Mouse (Mus musculus): ENCODE results near the gene Ptx4. TPM values are rescaled to one million over a fixed set of nuclear protein-coding genes. Genes with fewer than 3 reads are reported as not detected.
"Not testable (repeated sequence)": the region's sequence is repeated elsewhere in the genome, so short reads cannot be mapped to it uniquely, and the experiment has no call there.

The Ptx4 gene
- total RNA-seq, 1 experiment from 2014 or later, result not detected

DNA sequence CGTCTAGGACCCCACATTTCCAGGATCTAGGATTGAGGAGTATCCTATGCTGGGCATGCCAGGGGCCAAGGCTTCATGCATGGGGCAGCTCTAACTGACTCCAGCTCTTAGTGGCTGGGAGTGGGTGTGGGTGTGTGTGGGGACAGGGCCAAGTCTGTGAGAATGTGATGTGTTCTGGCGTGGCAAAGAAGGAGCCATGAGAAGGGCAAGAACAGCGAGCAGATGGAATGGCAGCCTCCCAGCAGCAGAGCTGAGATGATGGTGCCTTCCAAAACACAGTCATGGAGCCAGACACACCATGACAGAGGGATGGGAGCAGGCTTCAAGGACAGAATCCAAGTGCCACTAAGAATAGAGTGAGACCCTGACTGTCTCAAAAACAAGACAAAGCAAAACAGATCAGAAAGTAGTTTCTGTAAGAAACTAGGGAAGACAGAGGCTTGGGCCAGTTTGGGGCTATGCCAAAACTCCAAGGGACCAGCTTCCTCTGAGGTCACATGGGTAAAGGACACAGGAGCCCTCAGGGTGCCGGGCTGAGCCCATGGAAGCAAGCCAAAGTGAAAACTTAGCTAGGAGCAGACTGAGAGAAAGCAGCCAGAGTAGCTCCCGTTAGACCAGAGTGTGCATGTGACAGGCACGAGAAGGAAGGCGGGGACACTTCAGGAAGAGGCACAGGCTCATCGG, 8.7 kb upstream of the Ptx4 start:
- no peak for ATAC-seq (replicated peaks; ENCODE audit: insufficient number of reproducible peaks, low FRiP score, low TSS enrichment, poor library complexity, severe bottlenecking)

DNA sequence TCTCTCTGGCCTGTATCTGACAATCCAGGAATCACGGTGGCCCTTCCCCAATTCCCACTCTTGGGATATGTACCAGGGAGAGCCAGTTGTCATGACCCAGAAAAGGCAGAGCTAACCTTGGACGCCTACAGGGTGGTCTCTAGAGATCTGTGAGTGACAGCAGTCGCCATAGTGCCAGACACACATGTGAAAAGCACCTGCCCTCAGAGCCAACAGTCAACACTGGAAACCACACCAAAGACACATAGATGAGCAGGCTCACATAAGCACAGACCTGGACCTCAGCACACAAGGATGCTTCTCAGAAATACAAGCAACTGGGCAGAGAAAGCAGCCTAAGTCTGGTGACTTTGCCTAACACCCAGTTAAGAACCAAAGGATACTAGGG, 8.1 kb upstream of the Ptx4 start:
- ATAC-seq (replicated peaks; ENCODE audit: insufficient number of reproducible peaks, low FRiP score, low TSS enrichment, poor library complexity, severe bottlenecking), result no peak

DNA sequence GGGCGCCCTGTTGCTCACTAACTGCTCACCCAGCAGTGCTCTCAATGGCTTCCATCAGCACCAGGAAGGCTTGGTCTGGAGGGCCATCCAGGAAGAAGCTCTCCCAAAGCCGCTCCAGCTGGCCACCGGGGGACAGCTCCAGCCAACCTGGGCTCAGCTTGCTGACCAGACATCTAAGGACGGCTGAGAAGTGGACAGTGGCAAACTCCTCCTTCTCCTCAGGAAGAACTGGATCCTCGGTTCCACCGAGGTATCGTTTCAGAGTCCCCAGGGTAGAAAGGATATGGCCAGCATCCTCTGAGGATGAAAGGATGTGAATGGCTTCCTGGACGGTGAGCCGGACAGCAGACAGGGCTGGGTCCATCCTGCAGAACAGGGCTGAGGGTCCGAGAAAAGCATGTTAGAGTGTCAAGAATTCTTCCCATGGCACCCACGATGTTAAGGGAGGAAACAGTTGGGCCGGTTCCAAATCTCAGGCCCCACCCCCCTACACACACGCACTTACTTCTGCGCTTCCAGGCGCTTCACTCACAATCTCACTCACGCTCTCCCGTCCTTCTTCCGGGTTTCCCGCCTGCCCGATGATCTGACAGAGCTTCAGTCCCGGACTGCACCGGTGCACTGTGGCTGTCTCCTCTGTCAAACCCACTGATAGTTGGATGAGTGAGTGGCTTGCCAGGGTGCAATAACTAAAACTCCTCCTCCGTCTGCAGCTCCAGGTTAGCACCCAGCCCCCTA, 5.5 kb upstream of the Ptx4 start:
- peak; percentile 4; the same call in 1 of the 2 replicates for ATAC-seq (replicated peaks; ENCODE audit: insufficient number of reproducible peaks, low FRiP score, low TSS enrichment, poor library complexity, severe bottlenecking)

DNA sequence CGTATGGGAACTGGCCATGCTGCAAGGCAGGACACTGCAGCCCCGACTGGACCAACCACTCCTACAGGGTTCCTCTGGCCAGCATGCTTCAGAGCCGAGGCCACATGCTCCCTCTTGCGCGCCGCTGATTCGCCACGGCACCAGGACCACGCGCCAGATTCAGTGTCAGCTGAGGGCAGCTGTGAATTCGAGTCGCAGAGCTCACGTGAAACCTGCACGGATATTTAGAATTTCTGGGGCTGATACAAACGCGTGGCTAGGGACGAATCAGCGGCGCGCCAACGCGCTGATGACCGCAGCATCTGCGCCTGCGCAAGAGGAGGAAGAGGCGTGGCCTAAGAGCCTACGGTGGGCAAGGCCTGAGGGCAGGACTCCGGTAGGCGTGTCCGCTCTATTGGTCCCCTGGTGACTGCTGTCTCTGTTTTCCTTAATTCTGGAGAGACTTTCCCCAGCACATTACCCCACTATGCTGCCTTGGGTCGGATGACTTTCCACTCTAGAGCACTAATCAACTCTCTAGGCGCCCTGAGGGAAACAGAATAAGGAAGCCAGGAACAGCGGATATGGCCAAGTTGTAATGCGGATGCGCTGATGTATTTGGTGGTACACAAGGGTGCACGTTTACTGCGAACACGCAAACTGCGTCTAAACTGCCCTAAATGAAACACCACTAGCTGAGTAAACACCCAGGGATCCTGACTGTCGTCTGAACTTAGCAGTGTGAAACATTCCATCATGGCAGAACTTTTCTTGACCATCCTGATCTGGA, 4.7 kb upstream of the Ptx4 start, which contains the start of gene Telo2:
Telo2 (minus strand) TSS at position 304 of the 769 bp plus-strand sequence.
- peak; percentile 91 for ATAC-seq (replicated peaks; ENCODE audit: insufficient number of reproducible peaks, low FRiP score, low TSS enrichment, poor library complexity, severe bottlenecking)

DNA sequence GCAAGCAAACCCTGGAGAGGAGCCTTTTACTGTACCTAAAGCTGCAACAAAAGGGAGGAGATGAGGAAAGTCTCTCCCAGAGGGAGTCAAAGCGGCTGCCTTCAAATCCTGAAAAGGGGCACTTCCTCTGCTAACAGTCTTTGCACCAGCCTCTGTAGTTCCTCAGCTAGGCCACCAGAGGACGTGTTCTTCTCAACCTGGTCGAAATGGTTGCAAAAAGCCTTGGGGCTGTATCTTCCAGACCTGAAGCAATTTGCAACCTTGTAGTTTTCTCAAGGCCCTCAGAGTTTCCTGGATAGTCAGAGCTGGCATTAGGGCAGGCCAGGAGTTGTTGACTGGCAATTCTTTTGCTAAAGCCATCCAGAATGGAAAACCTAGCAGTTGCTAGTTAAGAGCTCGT, 3.3 kb upstream of the Ptx4 start:
- ATAC-seq (replicated peaks; ENCODE audit: insufficient number of reproducible peaks, low FRiP score, low TSS enrichment, poor library complexity, severe bottlenecking), result no peak

DNA sequence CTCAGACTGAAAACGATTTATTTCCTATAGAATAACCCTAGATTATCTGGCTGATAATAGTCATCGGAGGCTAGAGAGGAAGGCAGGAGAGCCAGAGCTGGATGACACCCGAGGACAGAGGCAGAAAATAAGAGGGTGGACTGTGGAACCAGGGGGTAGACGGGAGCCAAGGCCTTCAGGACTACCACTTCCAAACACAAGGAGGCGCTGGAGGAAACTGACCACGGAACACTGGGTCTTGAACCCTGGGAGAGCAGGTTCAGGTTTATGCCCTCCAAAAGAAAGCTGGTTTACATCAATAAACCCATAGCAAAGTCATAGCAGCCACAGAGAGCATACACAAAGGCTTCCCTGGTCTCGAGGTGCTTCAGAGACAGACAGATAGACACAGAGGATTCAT, 3.4 kb downstream of the Ptx4 start:
- 0 out of 2 replicates have a peak, but pooled peaks have one; percentile 50 for ATAC-seq (replicated peaks; ENCODE audit: insufficient number of reproducible peaks, low FRiP score, low TSS enrichment, poor library complexity, severe bottlenecking)

DNA sequence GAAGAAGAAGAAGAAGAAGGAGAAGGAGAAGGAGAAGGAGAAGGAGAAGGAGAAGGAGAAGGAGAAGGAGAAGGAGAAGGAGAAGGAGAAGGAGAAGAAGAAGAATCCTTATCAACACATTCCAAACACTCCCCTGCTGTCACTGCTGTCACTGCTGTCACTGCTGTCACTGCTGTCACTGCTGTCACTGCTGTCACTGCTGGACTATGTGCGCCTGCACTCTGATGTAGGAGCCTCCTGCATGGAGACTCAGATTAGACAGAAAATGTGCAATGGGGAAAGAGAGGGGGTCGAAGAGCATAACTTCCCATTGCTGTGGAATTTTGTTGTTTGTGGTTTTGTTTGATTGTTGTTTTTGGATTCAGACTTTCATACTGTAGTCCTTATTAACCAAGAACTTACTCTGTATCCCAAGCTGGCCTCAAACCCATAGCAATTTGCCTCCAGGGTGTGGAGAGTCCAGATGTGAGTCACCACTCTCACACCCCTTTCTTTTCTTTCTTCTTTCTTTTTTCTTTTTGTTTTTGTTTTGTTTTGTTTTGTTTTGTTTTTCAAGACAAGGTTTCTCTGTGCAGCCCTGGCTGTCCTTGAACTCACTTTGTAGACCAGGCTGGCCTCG, 5.0 kb downstream of the Ptx4 start:
- ATAC-seq (replicated peaks; ENCODE audit: insufficient number of reproducible peaks, low FRiP score, low TSS enrichment, poor library complexity, severe bottlenecking), result not testable (repeated sequence)

DNA sequence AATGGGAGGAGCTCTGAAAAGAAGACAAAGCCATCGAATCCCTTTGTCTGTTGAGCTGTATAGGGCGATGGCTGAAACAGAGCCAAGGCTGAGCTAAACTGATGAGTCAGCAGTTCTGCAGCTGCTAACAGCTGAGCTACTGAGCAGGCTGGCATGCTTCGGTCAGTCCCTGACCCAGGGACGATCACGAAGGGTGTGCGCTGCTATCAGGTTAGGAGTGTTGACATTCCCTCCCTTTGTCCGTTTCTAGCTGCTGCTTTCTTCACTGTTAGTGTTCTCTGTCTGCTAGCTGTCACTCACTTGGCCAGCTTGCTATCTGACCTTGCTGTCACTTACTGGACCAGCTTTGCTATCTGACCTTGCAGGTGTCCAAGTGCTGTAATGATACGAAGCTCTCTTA, 6.5 kb downstream of the Ptx4 start:
- no peak for ATAC-seq (replicated peaks; ENCODE audit: insufficient number of reproducible peaks, low FRiP score, low TSS enrichment, poor library complexity, severe bottlenecking)

DNA sequence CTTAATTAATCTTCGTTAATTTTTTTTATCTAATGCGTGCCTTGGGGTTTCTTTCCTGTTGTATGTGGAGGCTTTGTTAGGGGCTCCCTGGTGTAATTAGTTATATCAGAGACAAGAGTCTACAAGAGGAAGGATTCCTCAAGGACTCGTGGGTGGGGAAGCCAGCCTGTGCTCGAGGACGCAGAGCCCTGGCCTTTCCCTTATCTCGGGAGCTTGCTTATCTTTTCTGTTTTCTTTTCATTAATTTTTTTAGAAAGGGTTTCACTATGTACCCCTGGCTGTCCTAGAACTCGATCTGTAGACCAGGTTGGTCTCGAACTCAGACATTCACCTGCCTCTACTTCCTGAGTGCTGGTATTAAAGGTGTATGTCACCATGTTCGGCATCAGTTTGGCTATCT, 7.1 kb downstream of the Ptx4 start:
- ATAC-seq (replicated peaks; ENCODE audit: insufficient number of reproducible peaks, low FRiP score, low TSS enrichment, poor library complexity, severe bottlenecking), result no peak

DNA sequence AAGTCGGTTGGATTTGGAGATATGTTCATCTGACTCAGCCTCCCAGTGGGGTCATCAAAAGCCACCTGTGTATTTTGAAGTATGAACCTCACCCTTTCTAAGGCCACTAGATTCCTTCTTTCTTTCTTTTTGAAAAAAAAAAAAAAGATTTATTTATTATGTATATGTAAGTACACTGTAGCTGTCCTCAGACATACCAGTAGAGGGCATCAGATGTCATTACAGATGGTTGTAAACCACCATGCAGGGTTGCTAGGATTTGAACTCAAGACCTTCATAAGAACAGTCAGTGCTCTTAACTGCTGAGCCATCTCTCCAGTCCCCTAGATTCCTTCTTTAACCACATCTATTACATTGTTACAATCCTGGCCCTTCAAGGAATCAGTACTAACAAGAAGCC, 9.5 kb downstream of the Ptx4 start:
- ATAC-seq (replicated peaks; ENCODE audit: insufficient number of reproducible peaks, low FRiP score, low TSS enrichment, poor library complexity, severe bottlenecking), result no peak

DNA sequence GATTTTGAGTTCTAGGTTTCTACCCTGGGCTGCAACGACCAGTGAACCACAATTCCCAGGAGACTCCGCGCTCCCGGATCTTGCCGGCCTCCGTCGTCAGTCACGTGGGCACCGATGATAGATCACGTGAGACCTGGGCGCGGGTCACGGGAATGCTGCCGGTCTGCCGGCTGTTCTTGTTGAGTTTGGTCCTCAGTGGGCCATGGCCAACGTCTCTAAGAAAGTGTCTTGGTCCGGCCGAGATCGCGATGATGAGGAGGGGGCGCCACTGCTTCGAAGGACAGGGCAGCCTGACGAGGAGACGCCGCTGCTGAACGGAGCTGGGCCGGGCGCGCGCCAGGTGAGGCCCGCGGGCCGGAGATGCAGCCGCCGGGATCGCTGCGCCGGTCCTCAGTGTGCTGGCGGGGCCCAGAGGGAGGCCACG, 12.7 kb downstream of the Ptx4 start, which contains the start of gene Clcn7:
Clcn7 (plus strand) TSS at position 117 of the 424 bp plus-strand sequence.
- ATAC-seq (replicated peaks; ENCODE audit: insufficient number of reproducible peaks, low FRiP score, low TSS enrichment, poor library complexity, severe bottlenecking), result peak; percentile 97

DNA sequence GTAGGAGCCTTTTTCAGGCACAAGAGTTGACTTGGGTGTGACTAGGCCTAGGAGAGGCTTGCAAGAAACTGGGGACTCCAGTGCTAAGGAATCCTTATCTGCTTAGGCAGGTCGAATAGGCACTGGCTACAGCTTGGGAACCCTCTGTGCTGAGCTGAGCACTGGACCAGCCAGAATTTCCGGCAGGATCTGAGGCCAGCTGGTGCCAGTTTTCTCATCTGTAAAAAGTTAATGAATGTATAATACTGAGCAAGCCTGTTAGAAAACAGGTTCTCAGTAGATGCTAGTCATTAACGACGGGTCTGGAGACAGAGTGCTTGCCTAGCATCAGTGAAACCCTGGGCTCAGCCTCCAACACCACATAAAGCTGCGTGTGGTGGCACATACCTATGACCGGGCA, 15.1 kb downstream of the Ptx4 start:
- no peak for ATAC-seq (replicated peaks; ENCODE audit: insufficient number of reproducible peaks, low FRiP score, low TSS enrichment, poor library complexity, severe bottlenecking)

DNA sequence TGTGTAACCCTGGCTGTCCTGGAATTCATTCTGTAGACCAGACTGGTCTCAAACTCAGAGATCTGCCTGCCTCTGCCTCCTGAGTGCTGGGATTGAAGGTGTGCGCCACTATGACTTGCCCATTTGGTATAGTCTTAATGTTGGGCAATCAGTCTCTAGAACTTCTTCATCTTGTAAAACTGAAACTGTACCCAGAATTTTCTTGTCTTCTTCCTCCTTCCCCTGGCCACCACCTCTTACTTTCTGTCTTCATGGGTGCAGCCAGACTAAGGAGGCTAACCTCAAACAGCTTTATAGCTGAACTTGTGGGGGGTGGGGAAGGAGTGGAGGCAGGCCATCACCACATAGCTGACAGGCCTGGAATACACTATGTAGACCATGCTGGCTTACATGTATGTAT, 18.2 kb downstream of the Ptx4 start:
- ATAC-seq (replicated peaks; ENCODE audit: insufficient number of reproducible peaks, low FRiP score, low TSS enrichment, poor library complexity, severe bottlenecking), result peak; percentile 29

DNA sequence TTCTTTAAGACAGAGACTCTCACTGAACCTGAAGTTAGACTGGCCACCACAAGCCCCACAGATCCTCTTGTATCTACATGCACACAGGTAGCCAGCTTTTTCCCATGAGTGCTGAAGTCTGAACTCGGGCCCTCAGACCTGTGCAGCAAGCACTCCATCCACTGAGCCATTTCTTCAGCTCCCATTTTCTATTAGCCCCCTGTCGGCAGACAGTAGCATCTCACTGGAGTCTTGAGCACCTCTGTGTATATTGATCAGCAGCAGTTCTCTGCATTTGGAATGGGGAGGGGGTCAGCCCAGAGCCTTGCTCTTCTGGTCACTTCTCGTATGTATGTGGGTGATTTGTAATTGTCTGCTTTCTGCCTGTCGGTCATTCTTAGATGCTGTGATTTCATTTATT, 19.4 kb downstream of the Ptx4 start:
- ATAC-seq (replicated peaks; ENCODE audit: insufficient number of reproducible peaks, low FRiP score, low TSS enrichment, poor library complexity, severe bottlenecking), result no peak

DNA sequence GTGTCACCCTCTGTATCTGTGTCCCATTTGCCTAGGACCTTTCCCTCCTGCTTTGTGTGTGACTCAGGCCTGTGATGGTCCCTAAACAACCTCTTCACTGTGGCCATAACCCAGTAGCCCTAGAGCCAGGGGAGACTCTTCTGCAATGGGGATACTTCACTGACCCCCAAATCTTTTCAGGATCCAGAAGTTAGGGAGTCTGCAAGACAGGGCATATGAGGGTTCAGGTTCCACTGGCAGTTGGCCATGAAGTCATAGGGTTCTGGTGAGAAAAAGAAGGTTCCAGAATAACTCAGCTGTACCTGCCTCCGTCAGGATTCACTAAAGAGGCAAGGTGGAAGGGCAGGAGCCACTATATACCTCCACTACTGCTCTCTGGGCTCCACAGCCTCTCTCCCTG, 41.6 kb downstream of the Ptx4 start, which contains the start of gene Ccdc154:
Ccdc154 (plus strand) TSS at position 301 of the 400 bp plus-strand sequence.
- ATAC-seq (replicated peaks; ENCODE audit: insufficient number of reproducible peaks, low FRiP score, low TSS enrichment, poor library complexity, severe bottlenecking), result no peak

DNA sequence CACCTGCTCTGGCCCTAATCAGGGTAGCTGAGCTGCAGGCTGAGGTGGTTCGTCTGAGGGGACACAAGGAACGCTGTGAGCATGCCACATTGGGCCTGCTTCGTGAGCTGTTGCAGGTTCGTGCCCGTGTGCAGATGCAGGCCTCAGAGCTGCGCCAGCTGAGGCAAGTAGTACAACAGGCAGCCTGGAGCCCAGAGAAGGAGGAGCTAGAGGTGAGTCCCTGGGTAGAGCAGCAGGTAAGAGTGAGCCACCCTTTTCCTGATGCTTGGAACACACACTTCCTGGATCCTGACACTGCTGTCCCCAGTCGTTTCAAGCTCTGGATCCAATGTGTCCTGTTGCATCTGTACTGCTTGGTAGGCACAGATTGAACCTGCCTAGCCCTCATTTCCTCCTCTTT, 42.8 kb downstream of the Ptx4 start:
- no peak for ATAC-seq (replicated peaks; ENCODE audit: insufficient number of reproducible peaks, low FRiP score, low TSS enrichment, poor library complexity, severe bottlenecking)

DNA sequence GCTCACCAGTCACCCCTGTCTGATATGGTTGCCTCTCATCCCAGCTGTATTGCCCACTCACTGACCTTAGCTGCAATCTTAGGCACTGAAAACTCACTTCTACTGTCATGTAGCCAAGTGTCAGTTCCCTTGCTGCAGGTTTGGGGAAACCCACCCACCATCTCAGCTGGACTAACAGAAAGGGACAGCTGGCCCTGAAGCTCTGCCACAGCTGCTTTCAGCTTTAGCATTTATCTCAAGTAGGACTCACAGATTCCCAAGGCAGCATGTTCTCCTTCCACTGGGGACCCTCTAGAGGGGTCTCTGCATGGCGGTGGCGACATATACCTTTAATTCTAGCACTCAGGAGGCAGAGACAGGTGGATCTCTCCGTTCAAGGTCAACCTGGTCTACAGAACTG, 44.2 kb downstream of the Ptx4 start:
- ATAC-seq (replicated peaks; ENCODE audit: insufficient number of reproducible peaks, low FRiP score, low TSS enrichment, poor library complexity, severe bottlenecking), result no peak

DNA sequence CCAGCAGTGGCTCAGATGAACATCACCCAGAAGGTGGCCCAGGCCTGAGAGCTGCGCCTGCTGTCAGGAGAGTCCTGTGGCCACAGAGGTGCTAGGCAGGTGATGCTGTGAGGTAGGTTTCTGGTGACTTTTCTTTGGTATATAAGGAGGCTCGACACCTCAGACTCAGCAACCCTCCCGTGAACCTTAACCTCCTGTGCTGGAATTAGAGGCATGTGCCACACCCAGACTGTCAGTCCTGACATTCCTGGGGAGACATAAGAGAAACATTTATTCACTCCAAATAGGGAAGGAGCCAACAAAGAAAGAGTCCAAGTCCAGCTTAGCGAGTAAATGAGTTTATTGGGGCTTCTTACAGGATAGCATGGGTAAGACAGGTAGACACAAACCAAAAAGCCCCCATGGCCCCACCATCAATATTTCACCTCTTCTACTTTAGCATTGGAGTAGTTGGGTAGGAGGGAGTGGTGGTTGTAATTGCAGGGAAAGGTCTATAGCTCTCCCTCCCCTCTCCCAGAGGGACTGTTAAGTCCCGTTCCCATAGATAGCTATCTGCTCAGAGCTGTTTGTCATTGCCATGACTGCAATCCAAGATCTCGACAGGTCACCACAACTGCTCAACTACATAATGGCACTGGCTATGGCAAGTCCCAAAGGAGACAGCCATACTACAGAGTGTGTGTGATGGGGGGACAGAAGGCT, 45.6 kb downstream of the Ptx4 start:
- no peak for ATAC-seq (replicated peaks; ENCODE audit: insufficient number of reproducible peaks, low FRiP score, low TSS enrichment, poor library complexity, severe bottlenecking)
